Mouse (Mus musculus) forebrain, embryonic 12.5 days (tissue): ENCODE measurements around the gene Mpp3. TPM values are rescaled to one million over a fixed set of nuclear protein-coding genes. Genes with fewer than 3 reads are reported as not detected.

ENCODE experiments used
- ATAC-seq: fragments of 200-750 bp; cut with Nextera tagmentation; 2 replicates; pipeline ENCODE4 v1.8.0; 2017; ENCODE audit warnings: moderate TSS enrichment; ENCODE audit not compliant: low FRiP score
- H3K27ac ChIP-seq: fragments of 300-500 bp; sonication (generic); 2 replicates; pipeline ENCODE4 v1.5.1; 2016; ENCODE audit warnings: mild to moderate bottlenecking
- H3K27me3 ChIP-seq: fragments of 300-500 bp; sonication (generic); 2 replicates; pipeline ENCODE4 v1.6.1; 2016; ENCODE audit warnings: mild to moderate bottlenecking
- H3K36me3 ChIP-seq: fragments of 300-500 bp; sonication (generic); replicated peaks from 2 replicates; pipeline ENCODE4 v1.6.1; 2016; ENCODE audit warnings: mild to moderate bottlenecking
- H3K4me1 ChIP-seq: fragments of 300-500 bp; sonication (generic); 2 replicates; pipeline ENCODE4 v1.6.1; 2016
- H3K4me2 ChIP-seq: fragments of 300-500 bp; sonication (generic); 2 replicates; pipeline ENCODE4 v1.6.1; 2016; ENCODE audit warnings: mild to moderate bottlenecking, moderate library complexity
- H3K4me3 ChIP-seq: fragments of 300-500 bp; sonication (generic); replicated peaks from 2 replicates; pipeline ENCODE4 v1.5.1; 2016; ENCODE audit warnings: mild to moderate bottlenecking
- H3K9ac ChIP-seq: fragments of 300-500 bp; sonication (generic); 2 replicates; pipeline ENCODE4 v1.6.1; 2016; ENCODE audit warnings: mild to moderate bottlenecking
- H3K9me3 ChIP-seq: fragments of 300-500 bp; sonication (generic); 2 replicates; pipeline ENCODE4 v1.6.1; 2016
- WGBS: fragments of 180-500 bp; shearing (Covaris S2); methylation state at CpG from one replicate; pipeline ENCODE4 v1.1.7; 2016; 5-methylcytosine and 5-hydroxymethylcytosine counted together
- polyA plus RNA-seq: library from polyadenylated mRNA; unstranded; fragments of >200 nt; fragmentation: Nextera tagmentation; extraction: Ambion mirVana; gene quantifications from 2 replicates; pipeline ENCODE4 v1.2.1, GENCODE M21; 2016

The Mpp3 gene
- polyA plus RNA-seq, 1 experiment from 2014 or later = 35.7 TPM

DNA sequence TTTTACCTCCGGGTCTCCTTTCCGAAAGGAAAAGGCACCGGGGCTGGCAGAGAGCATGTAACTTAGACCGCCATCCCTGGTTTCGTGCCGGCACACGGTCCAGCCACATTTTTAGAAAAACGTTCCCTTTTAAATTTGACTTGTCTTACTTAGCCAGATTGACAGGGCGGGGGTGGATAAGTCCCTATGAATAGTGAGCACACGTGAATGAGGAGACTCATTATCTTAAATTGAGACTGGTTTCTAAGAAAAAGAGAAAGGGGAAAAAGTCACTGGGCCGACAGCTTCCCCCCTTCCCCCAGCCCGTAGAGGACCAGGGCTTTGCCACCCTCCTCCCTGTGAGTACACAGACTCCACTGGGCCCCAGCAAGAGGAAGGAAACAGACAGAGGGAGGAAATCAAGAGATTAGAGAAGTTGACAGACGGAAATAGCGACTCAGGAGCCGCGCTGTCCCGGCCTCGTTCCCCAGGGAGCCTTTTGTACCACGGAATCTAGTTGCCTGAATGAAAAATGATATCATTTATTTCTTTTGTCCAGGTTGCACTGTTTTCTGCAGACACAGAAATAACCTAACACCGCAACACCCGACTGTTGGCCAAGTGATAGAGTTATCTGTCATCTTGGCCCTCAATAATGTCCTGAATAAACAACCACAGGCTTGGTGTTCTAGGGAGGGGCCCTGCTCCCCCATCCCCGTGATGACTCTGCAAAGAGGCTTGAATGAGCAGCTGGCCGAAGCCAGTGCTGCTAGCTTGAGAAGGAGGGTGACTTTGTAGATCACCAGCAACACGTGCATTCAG lies 75.5 kb downstream of the Mpp3 start:
- WGBS = 16% methylated on average over 24 of the region's 24 CpGs
- Histone ChIP-seq H3K27ac (no peak overlapping the region), H3K4me1 (peaks cover 14% of the 10 kb centered on the region), H3K9ac (0 out of 2 replicates have a peak overlapping the region, but pooled peaks have one; percentile 12), H3K27me3 (peaks cover 66% of the 10 kb centered on the region), H3K9me3 (no peaks in the 10 kb centered on the region), H3K4me3 (no peak overlapping the region), H3K36me3 (no peaks in the 10 kb centered on the region), H3K4me2 (peak overlapping the region; percentile 19; the same call in 1 of the 2 replicates)
- no peak for ATAC-seq

DNA sequence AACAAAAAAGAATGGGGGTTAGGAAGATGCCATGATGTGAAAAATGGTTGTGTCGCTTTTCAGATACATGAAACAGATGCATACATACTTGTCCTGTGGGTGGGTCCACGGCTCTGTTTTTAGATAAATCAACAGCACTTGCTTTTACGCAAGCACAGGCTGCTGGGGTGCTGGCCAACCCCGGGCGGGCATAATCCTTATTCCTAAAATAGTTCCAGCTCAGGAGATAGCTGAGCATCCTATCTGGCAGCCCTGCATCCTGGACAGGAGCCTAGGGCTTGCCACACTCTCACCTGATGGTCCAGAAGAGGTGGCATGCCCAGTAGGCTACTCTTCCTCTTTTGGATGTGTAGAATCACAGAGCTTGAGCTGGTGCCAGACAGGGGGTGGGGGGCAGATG lies 78.2 kb downstream of the Mpp3 start:
- no peak overlapping the region for H3K9ac ChIP-seq
- WGBS = 91% methylated on average over 5 of the region's 5 CpGs
- no peaks in the 10 kb centered on the region for H3K9me3 ChIP-seq
- no peaks in the 10 kb centered on the region for H3K36me3 ChIP-seq
- H3K27me3 ChIP-seq = peaks cover 47% of the 10 kb centered on the region
- no peak overlapping the region for H3K4me2 ChIP-seq
- H3K4me3 ChIP-seq = no peak overlapping the region
- peaks cover 20% of the 10 kb centered on the region for H3K4me1 ChIP-seq
- H3K27ac ChIP-seq = no peak overlapping the region
- ATAC-seq = no peak

Other genes with a start within 250 kb of the Mpp3 start
- 4.7 and 7.0 TPM in 2 replicates for gene Etv4, start 243.1 kb downstream of the Mpp3 start, polyA plus RNA-seq
- 0.17 and 0.60 TPM in 2 replicates for gene Meox1, start 134.1 kb downstream of the Mpp3 start, polyA plus RNA-seq
- 0.09 and 0.15 TPM in 2 replicates for gene Sost, start 61.4 kb downstream of the Mpp3 start, polyA plus RNA-seq
- gene Cfap97d1, start 44.2 kb downstream of the Mpp3 start, polyA plus RNA-seq = not detected in 2 replicates
- gene Dusp3, start 41.4 kb downstream of the Mpp3 start, polyA plus RNA-seq = 9.0 and 9.8 TPM in 2 replicates
- 0.17 and 0.23 TPM in 2 replicates for gene Cd300lg, start 13.0 kb upstream of the Mpp3 start, polyA plus RNA-seq
- 24.9 and 27.9 TPM in 2 replicates for gene Mpp2, start 60.1 kb upstream of the Mpp3 start, polyA plus RNA-seq
- not detected in 2 replicates for gene Ppy, start 72.9 kb upstream of the Mpp3 start, polyA plus RNA-seq
- gene Pyy, start 79.4 kb upstream of the Mpp3 start, polyA plus RNA-seq = not detected in 2 replicates
- gene Nags, start 117.1 kb upstream of the Mpp3 start, polyA plus RNA-seq = not detected in 2 replicates
- 35.7 and 36.3 TPM in 2 replicates for gene Tmem101, start 127.9 kb upstream of the Mpp3 start, polyA plus RNA-seq
- 136 and 139 TPM in 2 replicates for gene Lsm12, start 156.8 kb upstream of the Mpp3 start, polyA plus RNA-seq
- 26.6 and 28.3 TPM in 2 replicates for gene G6pc3, start 161.2 kb upstream of the Mpp3 start, polyA plus RNA-seq
- 68.8 and 70.6 TPM in 2 replicates for gene Hdac5, start 201.7 kb upstream of the Mpp3 start, polyA plus RNA-seq
- 18.5 and 19.4 TPM in 2 replicates for gene BC030867, start 220.4 kb upstream of the Mpp3 start, polyA plus RNA-seq
- not detected in 2 replicates for gene Asb16, start 240.3 kb upstream of the Mpp3 start, polyA plus RNA-seq